Mouse (Mus musculus) embryo, embryonic 11.5 days (tissue): ENCODE measurements around the gene Cyp46a1.

Source experiments
- DNase-seq: peaks from one replicate; pipeline ENCODE4 v3.0.0-alpha.2; 2012; ENCODE audit warnings: low read depth, low spot score

Cyp46a1 gene

GRCm38 (mm10) chr12:108399191-108399590 lies 65.0 kb downstream of the Cyp46a1 start:
- DNase-seq, result no peak

DNA sequence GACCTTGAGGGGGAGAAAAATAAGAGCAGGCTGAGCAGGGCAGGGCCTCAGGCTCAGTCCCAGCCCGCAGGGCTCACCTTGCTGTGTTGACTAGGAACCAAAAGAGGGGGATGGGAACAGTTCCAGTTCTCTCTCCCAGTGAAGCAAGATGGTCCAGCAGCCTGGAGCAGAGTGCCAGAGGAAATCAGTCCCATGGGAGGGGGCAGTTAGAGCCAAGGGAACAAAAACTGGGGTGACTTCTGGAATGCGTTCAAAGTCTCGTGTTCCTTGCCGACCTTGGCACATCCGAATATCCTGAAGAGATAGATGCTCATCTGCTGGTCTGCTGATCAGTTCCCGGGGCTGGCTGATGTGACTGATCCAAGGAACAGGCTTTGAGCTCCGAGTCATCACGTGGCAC lies 66.8 kb downstream of the Cyp46a1 start:
- no peak for DNase-seq

DNA sequence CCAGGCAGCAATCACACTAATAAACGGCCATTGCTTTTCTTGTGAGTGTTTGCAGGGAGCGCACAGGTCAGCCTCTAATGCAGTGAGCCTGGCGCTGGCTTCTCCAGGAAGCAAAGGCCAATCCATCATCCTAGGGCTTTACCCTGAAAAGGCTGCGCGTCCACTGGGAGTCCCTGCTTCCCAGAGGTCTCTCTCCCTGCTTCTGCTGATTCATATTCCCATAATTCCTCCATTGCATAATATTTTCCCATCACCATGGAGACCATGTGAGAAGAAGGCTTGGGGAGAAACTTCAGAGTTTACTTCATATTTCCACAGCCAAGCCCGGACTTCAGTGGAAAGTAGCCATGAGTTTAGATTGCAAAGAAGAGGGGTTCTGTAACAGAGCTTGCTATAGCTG lies 69.8 kb downstream of the Cyp46a1 start:
- peak; percentile 26 for DNase-seq

DNA sequence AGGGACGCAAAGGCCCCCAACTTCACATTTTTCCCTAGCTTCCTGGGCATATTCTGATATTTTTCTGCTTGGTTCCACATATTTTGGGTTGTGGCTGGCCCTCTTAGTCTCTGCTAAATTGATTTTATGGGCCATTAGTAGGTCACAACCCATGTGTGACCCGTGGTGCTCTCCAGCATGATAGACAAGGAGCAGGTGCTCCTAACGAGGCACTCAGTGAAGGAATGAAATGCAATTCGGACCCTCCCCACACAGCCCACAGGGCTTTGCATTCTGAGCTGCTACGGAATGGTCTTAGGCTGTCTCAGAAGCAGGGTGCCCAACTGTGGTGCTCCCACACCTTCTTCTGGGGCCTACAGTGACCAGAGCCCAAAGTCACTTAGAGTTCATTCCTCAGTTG lies 74.9 kb downstream of the Cyp46a1 start:
- DNase-seq, result no peak

- no peak for DNase-seq
Observed at GRCm38 (mm10) chr12:108410416-108411208, 76.4 kb downstream of the Cyp46a1 start.
